Mouse (Mus musculus): ENCODE data around the gene Cd6. TPM values are rescaled to one million over a fixed set of nuclear protein-coding genes. Genes with fewer than 3 reads are reported as not detected.

Gene Cd6
- total RNA-seq, 2 experiments from 2014 or later, result 0.22 to 0.52 TPM

GRCm38 (mm10) chr19:10804850-10805660 lies 24.8 kb downstream of the Cd6 start:
- intact Hi-C loops (cut with DNase I), result no loop called here
- no peak for DNase-seq

- intact Hi-C loops (cut with DNase I), result no loop called here
- DNase-seq, result no peak
Measured at GRCm38 (mm10) chr19:10803751-10804150, 26.1 kb downstream of the Cd6 start.

- intact Hi-C loops (cut with DNase I), result no loop called here
Measured at GRCm38 (mm10) chr19:10801906-10802305, 28.0 kb downstream of the Cd6 start.

GRCm38 (mm10) chr19:10801070-10801469 lies 28.8 kb downstream of the Cd6 start:
- intact Hi-C loops (cut with DNase I), result no loop called here
- no peak for DNase-seq

More at GRCm38 (mm10) chr19:10801906-10802305, 28.0 kb downstream of the Cd6 start:
- no peak for DNase-seq

- intact Hi-C loops (cut with DNase I), result no loop called here
- no peak for DNase-seq
Measured at GRCm38 (mm10) chr19:10799155-10799554, 30.7 kb downstream of the Cd6 start.

GRCm38 (mm10) chr19:10798576-10798975 lies 31.3 kb downstream of the Cd6 start:
- DNase-seq, result no peak
- intact Hi-C loops (cut with DNase I), result no loop called here

- intact Hi-C loops (cut with DNase I), result no loop called here
Measured at GRCm38 (mm10) chr19:10794916-10795315, 34.9 kb downstream of the Cd6 start.

GRCm38 (mm10) chr19:10793044-10793443 lies 36.8 kb downstream of the Cd6 start:
- DNase-seq, result no peak
- intact Hi-C loops (cut with DNase I), result no loop called here

More at GRCm38 (mm10) chr19:10794916-10795315, 34.9 kb downstream of the Cd6 start:
- no peak for DNase-seq

- no peak for DNase-seq
- intact Hi-C loops (cut with DNase I), result no loop called here
Measured at GRCm38 (mm10) chr19:10790323-10790722, 39.5 kb downstream of the Cd6 start.

GRCm38 (mm10) chr19:10788242-10788641 lies 41.6 kb downstream of the Cd6 start:
- intact Hi-C loops (cut with DNase I), result loop anchor here (2.0 kb wide), 1 partner anchor 19 kb away; no protein-coding TSS in a partner anchor
- DNase-seq, result no peak

GRCm38 (mm10) chr19:10787406-10787805 lies 42.5 kb downstream of the Cd6 start:
- intact Hi-C loops (cut with DNase I), result no loop called here
- DNase-seq, result no peak

GRCm38 (mm10) chr19:10786753-10787152 lies 43.1 kb downstream of the Cd6 start:
- intact Hi-C loops (cut with DNase I), result no loop called here
- no peak for DNase-seq

- no peak for DNase-seq
- intact Hi-C loops (cut with DNase I), result loop anchor here (5.0 kb wide), 1 partner anchor 68 kb away; no protein-coding TSS in a partner anchor
Measured at GRCm38 (mm10) chr19:10784796-10785459, 44.9 kb downstream of the Cd6 start.

- DNase-seq, result no peak
- intact Hi-C loops (cut with DNase I), result loop anchor here (5.0 kb wide), 1 partner anchor 67 kb away; no protein-coding TSS in a partner anchor
Measured at GRCm38 (mm10) chr19:10784061-10784460, 45.8 kb downstream of the Cd6 start.

- intact Hi-C loops (cut with DNase I), result loop anchor here (5.0 kb wide), 1 partner anchor 66 kb away; no protein-coding TSS in a partner anchor
- no peak for DNase-seq
Measured at GRCm38 (mm10) chr19:10783168-10783567, 46.7 kb downstream of the Cd6 start.

GRCm38 (mm10) chr19:10781641-10782040 lies 48.2 kb downstream of the Cd6 start:
- intact Hi-C loops (cut with DNase I), result loop anchor here (5.0 kb wide), 1 partner anchor 64 kb away; no protein-coding TSS in a partner anchor
- no peak for DNase-seq

GRCm38 (mm10) chr19:10776906-10777305 lies 53.0 kb downstream of the Cd6 start:
- no peak for DNase-seq
- intact Hi-C loops (cut with DNase I), result no loop called here

GRCm38 (mm10) chr19:10774141-10774540 lies 55.7 kb downstream of the Cd6 start:
- intact Hi-C loops (cut with DNase I), result no loop called here
- no peak for DNase-seq

GRCm38 (mm10) chr19:10773384-10773783 lies 56.5 kb downstream of the Cd6 start:
- intact Hi-C loops (cut with DNase I), result no loop called here
- DNase-seq, result no peak

- intact Hi-C loops (cut with DNase I), result no loop called here
- no peak for DNase-seq
Measured at GRCm38 (mm10) chr19:10772866-10773265, 57.0 kb downstream of the Cd6 start.

- DNase-seq, result no peak
- intact Hi-C loops (cut with DNase I), result no loop called here
Measured at GRCm38 (mm10) chr19:10771995-10772394, 57.9 kb downstream of the Cd6 start.
